Mouse (Mus musculus): ENCODE data around the gene Sox4.

Sox4 gene

GRCm38 (mm10) chr13:28953581-28953991 lies at the start of gene Sox4:
Gene Sox4, minus strand, starts transcription at chr13:28953713.
- in situ Hi-C loops (cut with MboI): loop anchor here (10.0 kb wide), 2 partner anchors 891 to 1031 kb away; partner anchors contain the start of gene E2f3

DNA sequence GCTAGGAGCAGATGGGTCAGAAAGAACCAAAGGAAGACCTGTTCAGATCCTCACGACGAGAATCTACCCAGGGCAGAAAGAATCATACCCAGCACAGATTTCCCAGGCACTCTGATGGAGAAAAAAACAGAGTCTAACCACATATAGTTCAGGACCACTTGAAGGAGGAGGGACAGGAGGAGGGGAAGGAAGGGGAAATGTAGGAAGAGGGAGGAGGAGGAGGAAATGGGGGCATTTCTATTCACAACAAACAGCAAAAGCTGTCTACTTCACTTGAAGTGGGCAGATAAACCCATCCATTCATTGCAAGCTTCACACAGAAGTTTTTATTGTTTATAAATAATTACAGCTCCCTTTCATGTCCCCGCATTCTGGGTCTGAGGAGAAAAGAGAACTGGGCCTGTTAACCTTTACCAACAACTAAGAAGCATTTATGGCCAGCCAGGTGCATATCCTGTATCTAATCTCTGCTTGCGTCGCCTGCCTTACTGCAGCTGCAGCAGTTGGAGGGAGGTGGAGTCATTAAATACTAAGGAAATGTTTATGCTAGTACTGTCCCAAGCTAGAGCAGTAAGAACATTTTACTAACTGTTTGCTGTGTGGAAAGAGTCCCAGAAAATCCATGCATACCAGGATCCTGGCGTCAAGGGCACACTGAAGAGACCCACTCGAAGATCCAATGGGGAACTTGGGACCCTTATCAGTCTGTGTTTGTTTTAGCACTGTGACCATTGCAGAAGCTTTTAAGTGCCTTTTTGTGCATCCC lies 38.6 kb upstream of the Sox4 start:
- in situ Hi-C loops (cut with MboI): no loop called here

GRCm38 (mm10) chr13:28988751-28989703 lies 35.5 kb upstream of the Sox4 start:
- in situ Hi-C loops (cut with MboI): no loop called here

DNA sequence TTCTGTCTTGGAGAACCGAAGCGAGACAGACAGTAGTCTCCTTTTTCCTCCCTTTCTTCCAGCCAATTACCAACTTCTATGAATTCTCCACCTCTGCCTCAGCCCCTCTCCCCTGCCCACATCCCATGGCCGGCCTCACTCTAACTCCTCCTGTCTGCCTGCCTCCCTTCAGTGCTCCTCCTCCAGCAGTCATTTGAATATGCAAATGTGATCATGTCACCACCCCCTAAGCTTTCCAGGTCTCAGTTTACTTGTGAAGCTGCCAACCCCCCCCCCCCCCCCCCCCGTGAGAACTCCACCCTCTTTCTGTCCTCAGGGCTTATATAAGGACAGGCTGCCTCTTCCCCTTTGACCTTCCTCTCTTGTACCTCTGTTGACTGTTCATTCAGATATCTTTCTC lies 27.2 kb upstream of the Sox4 start:
- in situ Hi-C loops (cut with MboI): no loop called here

- in situ Hi-C loops (cut with MboI): no loop called here
Measured at GRCm38 (mm10) chr13:28975011-28975410, 21.5 kb upstream of the Sox4 start.

DNA sequence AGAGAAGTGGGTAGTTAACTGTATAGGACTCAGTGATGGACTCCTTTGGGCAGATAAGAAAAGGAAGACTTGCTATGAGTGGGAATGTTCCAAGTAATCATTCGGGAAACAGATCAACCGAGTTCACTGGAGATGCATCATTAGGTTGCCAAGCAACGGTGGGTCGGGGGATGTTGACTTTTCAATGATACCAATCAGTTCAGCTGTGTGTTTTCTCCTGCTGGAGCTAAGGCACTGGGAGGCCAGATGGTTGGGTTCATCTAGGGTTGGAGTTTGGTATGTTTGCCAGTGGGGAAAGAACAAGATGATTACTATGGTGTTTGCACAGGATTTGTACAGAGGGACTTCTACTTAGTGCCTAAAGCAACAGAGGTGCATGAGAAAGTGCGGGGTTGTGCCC lies 21.1 kb upstream of the Sox4 start:
- in situ Hi-C loops (cut with MboI): no loop called here

DNA sequence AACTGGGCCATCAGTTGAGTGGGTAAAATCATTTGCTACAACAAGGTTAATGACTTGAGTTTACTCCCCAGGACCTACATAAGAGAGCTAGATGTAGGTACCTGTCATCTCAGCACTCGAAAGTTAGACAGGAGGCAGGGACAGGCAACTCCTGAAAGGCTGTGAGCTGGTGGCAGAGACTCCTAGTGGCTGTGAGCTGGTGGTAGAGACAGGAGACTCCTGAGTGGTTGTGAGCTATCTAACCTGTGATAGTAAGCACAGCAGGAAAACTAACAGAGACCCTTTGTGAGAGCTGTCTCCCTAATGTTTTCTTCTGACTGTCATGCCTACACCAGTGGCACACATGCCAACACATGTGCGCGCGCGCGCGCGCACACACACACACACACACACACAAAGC lies 7.4 kb upstream of the Sox4 start:
- in situ Hi-C loops (cut with MboI): no loop called here

DNA sequence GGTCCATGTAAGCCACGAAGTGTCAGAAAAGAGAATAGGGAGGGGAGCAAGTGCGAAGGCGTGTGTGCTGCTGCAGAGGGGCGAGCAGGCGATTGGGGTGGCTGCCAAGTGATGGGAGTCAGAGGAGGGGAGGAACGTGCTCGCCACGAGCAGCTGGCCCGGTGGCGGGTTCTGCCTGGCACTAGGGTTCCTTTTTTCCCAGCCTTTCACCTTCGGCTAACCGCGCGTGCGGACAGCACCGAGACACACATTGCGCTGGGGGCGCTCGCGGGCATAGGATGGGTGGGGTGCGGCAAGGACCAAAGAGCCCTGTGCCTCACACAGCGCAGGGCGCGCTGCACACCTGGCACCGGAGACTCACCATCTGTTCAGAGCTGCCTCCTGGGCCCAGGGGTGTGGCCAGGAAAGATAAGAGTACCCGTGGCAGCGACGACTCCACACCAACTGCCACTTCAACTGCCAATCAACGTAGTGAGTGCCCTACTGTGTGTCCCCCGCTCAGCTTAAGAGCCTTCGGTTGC lies 6.0 kb upstream of the Sox4 start:
- in situ Hi-C loops (cut with MboI): loop anchor here (10.0 kb wide), 2 partner anchors 885 to 1025 kb away; partner anchors contain the start of gene E2f3

DNA sequence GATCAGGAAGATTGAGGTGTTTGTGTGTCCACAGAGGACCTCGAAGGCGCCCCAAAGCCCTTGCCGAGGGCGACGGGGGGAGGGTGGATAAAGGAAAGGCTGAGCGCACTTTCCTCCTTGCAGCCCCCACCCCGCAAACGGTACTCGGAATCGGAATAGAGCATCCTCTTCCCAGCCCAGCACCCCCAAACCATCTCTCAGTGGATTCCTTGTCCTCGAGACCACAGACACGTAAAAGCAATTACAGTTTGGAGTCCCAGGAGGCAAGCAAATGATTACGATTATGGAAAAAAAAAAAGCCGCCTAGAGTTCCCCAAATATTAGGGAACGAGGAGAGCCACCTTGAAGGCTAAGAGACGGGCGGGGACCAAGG lies 5.5 kb upstream of the Sox4 start:
- in situ Hi-C loops (cut with MboI): loop anchor here (10.0 kb wide), 2 partner anchors 886 to 1026 kb away; partner anchors contain the start of gene E2f3

DNA sequence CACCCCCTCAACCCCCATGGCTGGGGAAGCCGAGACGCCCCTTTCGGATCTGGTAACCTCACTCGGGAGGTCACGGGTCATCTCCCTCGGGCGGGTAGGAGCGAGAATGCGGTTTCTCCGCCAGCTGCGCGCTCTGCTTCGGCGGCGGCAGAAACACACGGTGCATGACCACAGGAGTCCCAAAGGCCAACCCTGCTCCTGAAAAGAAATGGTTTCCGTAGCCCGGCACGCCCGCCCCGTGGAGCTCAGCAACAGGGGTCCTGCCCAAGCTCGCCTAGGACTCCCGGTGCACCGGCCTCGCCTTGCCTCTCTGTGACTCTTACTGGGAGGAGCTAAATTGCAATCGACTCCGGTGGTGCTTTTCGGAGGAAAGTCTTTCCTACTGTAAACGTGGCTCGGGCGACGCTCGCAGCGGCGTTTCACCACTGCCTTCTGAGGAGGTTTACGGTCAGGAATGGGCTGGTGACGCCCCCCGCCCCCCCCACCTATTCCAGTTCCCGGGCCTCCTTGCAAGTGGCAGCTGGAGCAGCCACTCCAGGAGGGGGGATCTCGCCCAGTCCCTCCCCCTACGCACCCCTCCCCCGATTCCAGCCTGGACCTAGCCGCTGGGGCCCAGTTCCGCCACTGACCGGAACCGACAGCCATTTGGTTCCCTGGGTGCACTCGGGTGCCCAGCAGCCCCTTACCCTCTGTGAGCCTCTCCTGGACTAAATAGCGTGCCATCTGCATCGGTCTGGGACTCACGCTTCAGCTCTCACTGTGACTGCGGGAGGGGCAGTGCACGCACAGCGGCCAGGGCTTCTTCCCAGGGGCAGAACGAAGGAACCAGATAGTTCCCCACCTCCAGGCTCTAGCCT lies 4.9 kb upstream of the Sox4 start:
- in situ Hi-C loops (cut with MboI): loop anchor here (10.0 kb wide), 2 partner anchors 886 to 1026 kb away; partner anchors contain the start of gene E2f3

DNA sequence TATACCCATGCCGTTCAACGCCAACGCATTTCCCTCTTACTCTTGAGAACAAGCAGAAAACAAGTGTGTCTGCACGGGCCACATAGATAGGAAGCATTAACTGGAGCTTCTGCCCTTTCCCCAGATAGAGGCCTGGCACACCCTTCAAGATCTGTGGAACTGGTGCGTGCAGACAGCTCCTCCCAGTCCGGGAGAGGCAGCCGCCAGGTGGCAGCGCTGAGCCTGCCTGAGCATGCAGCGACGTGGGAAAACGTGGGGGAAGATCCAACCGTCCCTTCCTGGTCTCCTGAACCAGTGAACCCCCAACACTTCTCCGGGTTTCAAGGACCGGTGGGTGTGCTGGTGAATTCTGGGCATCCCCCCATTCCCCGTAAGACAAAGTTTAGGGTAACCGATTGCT lies 4.3 kb upstream of the Sox4 start:
- in situ Hi-C loops (cut with MboI): loop anchor here (10.0 kb wide), 2 partner anchors 887 to 1027 kb away; partner anchors contain the start of gene E2f3

GRCm38 (mm10) chr13:28952576-28953571 lies 639 bp downstream of the Sox4 start:
- in situ Hi-C loops (cut with MboI): loop anchor here (10.0 kb wide), 2 partner anchors 892 to 1032 kb away; partner anchors contain the start of gene E2f3

- in situ Hi-C loops (cut with MboI): loop anchor here (10.0 kb wide), 2 partner anchors 893 to 1033 kb away; partner anchors contain the start of gene E2f3
Measured at GRCm38 (mm10) chr13:28951691-28952575, 1.6 kb downstream of the Sox4 start.

DNA sequence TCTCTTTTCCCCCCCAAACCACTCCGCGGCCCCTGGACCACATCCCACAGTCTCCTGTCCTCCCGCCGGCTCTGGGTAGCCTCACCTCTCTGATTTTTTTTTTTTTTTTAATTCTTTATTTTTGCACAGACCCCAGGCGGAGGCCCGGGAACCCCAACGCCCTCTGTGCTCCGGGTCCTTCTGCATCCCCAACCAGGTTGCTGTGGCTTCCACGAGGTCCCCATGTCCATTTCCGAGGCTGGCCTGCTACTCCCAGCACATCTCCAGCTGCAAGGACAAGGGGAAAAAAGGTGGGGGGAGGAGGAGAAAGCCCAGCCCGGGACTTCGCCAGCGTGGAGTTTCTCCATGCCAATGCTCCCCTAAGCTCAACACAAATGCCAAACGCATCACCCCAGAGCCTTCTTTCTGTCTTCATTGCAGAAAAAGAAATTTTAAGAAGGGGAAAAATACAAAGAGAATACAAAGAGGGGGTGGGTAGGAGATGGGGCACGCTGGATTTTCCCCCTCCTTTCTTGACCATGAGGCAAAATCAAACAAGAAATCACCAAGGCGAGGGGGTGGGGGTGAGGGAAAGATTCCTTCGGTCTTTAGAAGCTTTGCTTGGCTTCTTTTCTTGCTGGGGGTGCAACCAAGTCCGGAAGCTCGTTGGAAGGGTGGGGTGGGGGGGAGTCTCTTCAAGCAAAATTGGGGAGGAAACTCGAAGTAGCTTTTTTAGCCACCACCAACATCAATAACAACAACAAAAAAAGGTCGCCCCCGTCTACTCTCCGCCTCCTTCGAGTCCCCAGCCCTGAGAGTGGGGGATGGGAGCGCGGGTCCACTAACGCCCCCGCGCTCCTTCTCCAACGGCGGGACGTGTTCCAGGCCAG lies 2.7 kb downstream of the Sox4 start:
- in situ Hi-C loops (cut with MboI): loop anchor here (10.0 kb wide), 2 partner anchors 894 to 1034 kb away; partner anchors contain the start of gene E2f3

DNA sequence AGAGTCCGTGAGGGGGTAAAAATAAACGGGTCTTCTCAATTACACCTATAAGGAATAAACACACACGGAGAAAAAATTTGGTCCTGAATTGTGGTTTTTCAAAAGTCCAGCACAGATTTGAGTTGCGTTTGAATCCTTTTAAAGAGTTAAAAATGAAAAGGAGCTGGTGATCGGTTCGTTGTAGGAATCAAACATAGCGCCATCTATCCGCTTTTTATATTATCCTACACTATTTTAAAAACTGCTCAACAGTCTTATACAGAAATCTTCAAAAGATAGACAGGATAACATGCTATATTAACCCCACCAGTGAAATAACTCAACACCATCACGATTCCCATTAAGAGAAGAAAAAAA lies 3.3 kb downstream of the Sox4 start:
- in situ Hi-C loops (cut with MboI): loop anchor here (10.0 kb wide), 2 partner anchors 895 to 1035 kb away; partner anchors contain the start of gene E2f3

- in situ Hi-C loops (cut with MboI): no loop called here
Measured at GRCm38 (mm10) chr13:28949279-28949915, 4.1 kb downstream of the Sox4 start.

DNA sequence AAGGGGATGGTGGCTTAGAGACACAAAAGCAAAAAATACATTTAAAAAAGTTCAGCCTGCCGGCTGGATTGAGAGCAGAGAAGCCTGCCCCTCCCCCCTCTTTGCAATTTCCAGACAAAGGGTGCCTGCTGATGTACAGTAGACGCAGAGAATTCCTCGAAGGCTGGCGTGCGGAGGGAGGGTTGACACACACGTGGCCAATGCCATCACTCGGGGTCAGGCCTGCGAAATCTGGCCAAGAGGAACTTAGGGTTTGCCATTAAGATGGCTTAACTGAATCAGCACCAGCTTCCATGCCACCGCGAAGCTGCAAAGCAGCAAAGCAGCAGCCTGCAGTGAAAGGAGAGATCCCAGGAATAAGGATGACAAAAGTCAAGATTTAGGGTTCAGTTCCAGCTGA lies 5.0 kb downstream of the Sox4 start:
- in situ Hi-C loops (cut with MboI): no loop called here
